ENCODE assay signal across 9 mouse cellular contexts in the genomic region with DNA sequence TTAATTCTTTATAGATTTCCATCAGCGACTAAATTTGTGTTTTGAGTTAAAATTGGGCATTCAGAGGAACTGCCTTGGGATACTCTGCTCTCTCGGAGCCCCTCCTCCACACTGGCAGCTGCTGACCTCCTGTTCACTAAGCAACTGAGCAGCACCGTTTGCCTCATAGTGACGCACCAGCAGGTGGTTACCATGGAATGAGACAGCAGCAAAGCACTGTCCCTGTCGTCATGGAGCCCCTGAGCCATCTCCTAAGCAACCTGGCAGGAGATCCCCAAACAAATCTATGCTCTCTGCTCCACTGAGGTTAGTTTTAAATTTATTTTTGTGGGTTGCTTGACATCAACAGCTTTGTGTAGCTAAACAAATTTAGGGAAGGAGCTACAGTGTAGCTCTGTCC.
DNase-seq lines count a peak whose midpoint lies in the region; ATAC-seq and TF ChIP-seq lines count a peak whose summit lies in the region.
"Had no signal": no experiment of that assay in that cellular context is flagged by ENCODE, and none has a peak within 500 bp of the region (broad histone marks: within the 10 kb centered on the region; RNA-seq: fewer than 3 reads in every experiment).

No protein-coding gene starts in this region.

- no peak for TF ChIP-seq CTCF in kidney, postnatal 0 days (IDR thresholded peaks at IDR 0.05; ENCODE audit: low read depth)
- TF ChIP-seq CTCF in kidney, adult 2 months (conservative IDR thresholded peaks at IDR 0.05; ENCODE audit: insufficient read depth, insufficient read length, low read depth, low read length), result no peak
- TF ChIP-seq CTCF in hindbrain, postnatal 0 days (IDR thresholded peaks at IDR 0.05; ENCODE audit: low read depth), result no peak

- no peaks in the 10 kb centered on the region for H3K9me3 ChIP-seq in kidney, postnatal 0 days (replicated peaks; ENCODE audit: low read length)
- H3K9me3 ChIP-seq in embryonic facial prominence, embryonic 11.5 days (replicated peaks; ENCODE audit: control insufficient read depth, low read length), result no peaks in the 10 kb centered on the region
- H3K9me3 ChIP-seq in hindbrain, postnatal 0 days (ENCODE audit: low read length), result no peaks in the 10 kb centered on the region
- H3K9me3 ChIP-seq in midbrain, embryonic 15.5 days, result no peaks in the 10 kb centered on the region
- no peaks in the 10 kb centered on the region for H3K9me3 ChIP-seq in liver, embryonic 12.5 days (replicated peaks)

- no peaks in the 10 kb centered on the region for H3K36me3 ChIP-seq in kidney, postnatal 0 days (ENCODE audit: insufficient read depth, low read length)
- no peaks in the 10 kb centered on the region for H3K36me3 ChIP-seq in kidney, adult 2 months (ENCODE audit: control insufficient read depth, insufficient read depth, low read length)
- no peaks in the 10 kb centered on the region for H3K36me3 ChIP-seq in embryonic facial prominence, embryonic 11.5 days (replicated peaks; ENCODE audit: control insufficient read depth, insufficient read depth, low read depth, low read length)
- H3K36me3 ChIP-seq in hindbrain, postnatal 0 days (ENCODE audit: insufficient read depth, low read length), result no peaks in the 10 kb centered on the region
- no peaks in the 10 kb centered on the region for H3K36me3 ChIP-seq in midbrain, embryonic 15.5 days (replicated peaks)
- no peaks in the 10 kb centered on the region for H3K36me3 ChIP-seq in liver, embryonic 12.5 days

- H3K4me3 ChIP-seq in kidney, postnatal 0 days (replicated peaks; ENCODE audit: low read depth, low read length), result no peak overlapping the region
- H3K4me3 ChIP-seq in kidney, adult 2 months (ENCODE audit: insufficient read depth, low read depth, low read length), result no peak overlapping the region
- no peak overlapping the region for H3K4me3 ChIP-seq in embryonic facial prominence, embryonic 11.5 days (ENCODE audit: low read depth, low read length)
- H3K4me3 ChIP-seq in hindbrain, postnatal 0 days (ENCODE audit: low read length), result no peak overlapping the region
- H3K4me3 ChIP-seq in midbrain, embryonic 15.5 days, result no peak overlapping the region
- no peak overlapping the region for H3K4me3 ChIP-seq in liver, embryonic 12.5 days

- no peak for TF ChIP-seq POLR2A in kidney, adult 2 months (IDR thresholded peaks at IDR 0.05; ENCODE audit: low read depth, low read length)

- no peaks in the 10 kb centered on the region for H3K4me1 ChIP-seq in kidney, postnatal 0 days (replicated peaks; ENCODE audit: insufficient read depth, low read length)
- H3K4me1 ChIP-seq in kidney, adult 2 months (ENCODE audit: control insufficient read depth, insufficient read depth, low read length), result no peaks in the 10 kb centered on the region
- H3K4me1 ChIP-seq in embryonic facial prominence, embryonic 11.5 days (ENCODE audit: control insufficient read depth, insufficient read depth, low read length), result no peaks in the 10 kb centered on the region
- peaks cover 15% of the 10 kb centered on the region for H3K4me1 ChIP-seq in hindbrain, postnatal 0 days (ENCODE audit: insufficient read depth, low read length)
- peaks cover 14% of the 10 kb centered on the region for H3K4me1 ChIP-seq in midbrain, embryonic 15.5 days
- H3K4me1 ChIP-seq in liver, embryonic 12.5 days, result no peaks in the 10 kb centered on the region

- no peaks in the 10 kb centered on the region for H3K27me3 ChIP-seq in kidney, postnatal 0 days (ENCODE audit: insufficient read depth, low read length)
- H3K27me3 ChIP-seq in kidney, adult 2 months (replicated peaks; ENCODE audit: control insufficient read depth, insufficient read depth, low read length), result no peaks in the 10 kb centered on the region
- H3K27me3 ChIP-seq in embryonic facial prominence, embryonic 11.5 days (ENCODE audit: control insufficient read depth, insufficient read depth, low read length), result no peaks in the 10 kb centered on the region
- H3K27me3 ChIP-seq in hindbrain, postnatal 0 days (ENCODE audit: insufficient read depth, low read length), result no peaks in the 10 kb centered on the region
- no peaks in the 10 kb centered on the region for H3K27me3 ChIP-seq in midbrain, embryonic 15.5 days (replicated peaks)
- H3K27me3 ChIP-seq in liver, embryonic 12.5 days (replicated peaks), result no peaks in the 10 kb centered on the region

- peak; percentile 4 for DNase-seq in kidney, postnatal 0 days (ENCODE audit: low spot score)
- DNase-seq in kidney, adult 2 months, result no peak
- peak; percentile 25 for DNase-seq in embryonic facial prominence, embryonic 11.5 days (ENCODE audit: low spot score)
- DNase-seq in hindbrain, postnatal 0 days (ENCODE audit: low spot score), result peak; percentile 85
- no peak for DNase-seq in kidney, postnatal 25 days
- DNase-seq: lung, embryonic 14.5 days had no signal

- no peak for ATAC-seq in kidney, postnatal 0 days (replicated peaks; ENCODE audit: low FRiP score, low read depth)
- ATAC-seq in embryonic facial prominence, embryonic 11.5 days (replicated peaks; ENCODE audit: insufficient number of reproducible peaks, low FRiP score, low TSS enrichment, low read depth), result peak; percentile 56; the same call in 1 of the 2 replicates
- peak; percentile 97 for ATAC-seq in hindbrain, postnatal 0 days
- ATAC-seq in midbrain, embryonic 15.5 days (replicated peaks), result peak; percentile 94
- no peak for ATAC-seq in inflammation-experienced regulatory T-cells, adult 6 months
- ATAC-seq in liver, embryonic 12.5 days, result no peak

- no peak overlapping the region for H3K9ac ChIP-seq in kidney, postnatal 0 days (ENCODE audit: low read depth, low read length)
- no peak overlapping the region for H3K9ac ChIP-seq in embryonic facial prominence, embryonic 11.5 days (replicated peaks; ENCODE audit: low read length)
- no peak overlapping the region for H3K9ac ChIP-seq in hindbrain, postnatal 0 days (replicated peaks; ENCODE audit: low read length)
- no peak overlapping the region for H3K9ac ChIP-seq in midbrain, embryonic 15.5 days
- H3K9ac ChIP-seq in liver, embryonic 12.5 days, result no peak overlapping the region
- H3K9ac ChIP-seq: lung, embryonic 14.5 days had no signal

- H3K27ac ChIP-seq in kidney, postnatal 0 days, result no peak overlapping the region
- H3K27ac ChIP-seq in kidney, adult 2 months (ENCODE audit: insufficient read depth, low read depth, low read length), result no peak overlapping the region
- no peak overlapping the region for H3K27ac ChIP-seq in embryonic facial prominence, embryonic 11.5 days (replicated peaks; ENCODE audit: low read depth, low read length)
- H3K27ac ChIP-seq in hindbrain, postnatal 0 days, result no peak overlapping the region
- peak overlapping the region; percentile 36; the same call in 1 of the 2 replicates for H3K27ac ChIP-seq in midbrain, embryonic 15.5 days
- no peak overlapping the region for H3K27ac ChIP-seq in liver, embryonic 12.5 days

- H3K4me2 ChIP-seq in kidney, postnatal 0 days (ENCODE audit: low read length), result no peak overlapping the region
- no peak overlapping the region for H3K4me2 ChIP-seq in embryonic facial prominence, embryonic 11.5 days (ENCODE audit: low read depth, low read length)
- no peak overlapping the region for H3K4me2 ChIP-seq in hindbrain, postnatal 0 days (ENCODE audit: low read depth, low read length)
- peak overlapping the region; percentile 16; the same call in 1 of the 2 replicates for H3K4me2 ChIP-seq in midbrain, embryonic 15.5 days
- no peak overlapping the region for H3K4me2 ChIP-seq in liver, embryonic 12.5 days
- H3K4me2 ChIP-seq: lung, embryonic 14.5 days had no signal

- WGBS in kidney, postnatal 0 days, result 11% methylated on average over 5 of the region's 5 CpGs
- 13% methylated on average over 5 of the region's 5 CpGs for WGBS in kidney, adult 2 months
- WGBS in embryonic facial prominence, embryonic 11.5 days, result 6% methylated on average over 5 of the region's 5 CpGs
- WGBS in hindbrain, postnatal 0 days, result 2% methylated on average over 5 of the region's 5 CpGs
- 1% methylated on average over 5 of the region's 5 CpGs for WGBS in midbrain, embryonic 15.5 days
- WGBS in liver, embryonic 12.5 days (ENCODE audit: insufficient replicate concordance), result 22% methylated on average over 5 of the region's 5 CpGs

Comparison
In these comparisons a context has a peak if more than half of its experiments do, and no peak if none do; other contexts are left out.
1. DNase-seq: peak in kidney, postnatal 0 days (single experiment), embryonic facial prominence, embryonic 11.5 days (single experiment) and hindbrain, postnatal 0 days (single experiment); none in kidney, adult 2 months (single experiment) and kidney, postnatal 25 days (0 of 2).
2. ATAC-seq: peak in embryonic facial prominence, embryonic 11.5 days (single experiment), hindbrain, postnatal 0 days (single experiment) and midbrain, embryonic 15.5 days (single experiment); none in kidney, postnatal 0 days (single experiment), inflammation-experienced regulatory T-cells, adult 6 months (single experiment) and liver, embryonic 12.5 days (single experiment).